Mouse (Mus musculus) cerebellum, adult 2 months (tissue): ENCODE results near the gene Olfr688. TPM values are rescaled to one million over a fixed set of nuclear protein-coding genes. Genes with fewer than 3 reads are reported as not detected.

ENCODE experiments used
- DNase-seq, 2 experiments: peaks; one replicate each; pipeline ENCODE4 v3.0.0; 2021
- H3K27ac ChIP-seq: fragments of 200-500 bp; 2 replicates; pipeline ENCODE4 v1.5.1; 2012; ENCODE audit warnings: low read length, control low read depth, inconsistent platforms; ENCODE audit not compliant: insufficient read depth
- H3K27me3 ChIP-seq: fragments of 200-500 bp; 2 replicates; pipeline ENCODE4 v1.6.1; 2012; ENCODE audit warnings: inconsistent platforms, mild to moderate bottlenecking, low read length, moderate library complexity; ENCODE audit not compliant: control insufficient read depth, insufficient read depth
- H3K4me1 ChIP-seq: fragments of 200-500 bp; 2 replicates; pipeline ENCODE4 v1.6.1; 2011; ENCODE audit warnings: low read length; ENCODE audit not compliant: control insufficient read depth, insufficient read depth
- H3K4me3 ChIP-seq: fragments of 200-500 bp; replicated peaks from 2 replicates; pipeline ENCODE3; 2011; ENCODE audit warnings: mild to moderate bottlenecking, low read depth, low read length, control low read depth; ENCODE audit not compliant: insufficient read depth
- CTCF ChIP-seq: fragments of 200-500 bp; IDR thresholded peaks from 2 replicates; pipeline ENCODE4 v1.5.1; 2011; ENCODE audit warnings: low read depth, mild to moderate bottlenecking, control low read depth, low read length, moderate library complexity, borderline replicate concordance; ENCODE audit not compliant: insufficient read depth
- POLR2A ChIP-seq: fragments of 200-500 bp; IDR thresholded peaks from 2 replicates; pipeline ENCODE4 v1.6.1; 2011; ENCODE audit warnings: low read length, control low read depth, borderline replicate concordance; ENCODE audit not compliant: insufficient read depth
- WGBS: fragments of 180-500 bp; shearing (Covaris S2); methylation state at CpG from one replicate; pipeline ENCODE4 v1.1.7; 2018; 5-methylcytosine and 5-hydroxymethylcytosine counted together
- polyA plus RNA-seq: library from polyadenylated mRNA; depleted of rRNA; stranded (reverse); fragments of >200 nt; gene quantifications from 2 replicates; pipeline ENCODE4 v1.2.3, GENCODE M21; 2012; rRNA removed

Olfr688 gene
- polyA plus RNA-seq, 1 experiment = not detected

- no peaks in the 10 kb centered on the region for H3K27me3 ChIP-seq
- H3K4me1 ChIP-seq = no peaks in the 10 kb centered on the region
- H3K4me3 ChIP-seq = no peak within 1 kb of the TSS
- no peak within 1 kb of the TSS for H3K27ac ChIP-seq
- WGBS = 74% methylated on average over 1 of the region's 1 CpGs
- TF ChIP-seq POLR2A = no peak
- no peak for TF ChIP-seq CTCF
- DNase-seq = no peak
These were observed 46.1 kb downstream of the Olfr688 start, which contains the start of gene Olfr690 for GRCm38 (mm10) chr7:105334004-105334403. Olfr690 (minus strand) TSS chr7:105334104.

Other genes with a start within 250 kb of the Olfr688 start
- not detected in 2 replicates for gene Olfr677, start 236.7 kb upstream of the Olfr688 start, polyA plus RNA-seq
- not detected in 2 replicates for gene Olfr678, start 223.6 kb upstream of the Olfr688 start, polyA plus RNA-seq
- not detected in 2 replicates for gene Olfr679, start 206.9 kb upstream of the Olfr688 start, polyA plus RNA-seq
- gene Olfr680-ps1, start 195.3 kb upstream of the Olfr688 start, polyA plus RNA-seq = not detected in 2 replicates
- not detected in 2 replicates for gene Olfr681, start 171.3 kb upstream of the Olfr688 start, polyA plus RNA-seq
- gene Olfr683, start 141.1 kb upstream of the Olfr688 start, polyA plus RNA-seq = not detected in 2 replicates
- gene Olfr684, start 124.4 kb upstream of the Olfr688 start, polyA plus RNA-seq = not detected in 2 replicates
- gene Olfr685, start 102.1 kb upstream of the Olfr688 start, polyA plus RNA-seq = not detected in 2 replicates
- not detected in 2 replicates for gene Olfr686, start 80.6 kb upstream of the Olfr688 start, polyA plus RNA-seq
- not detected in 2 replicates for gene Olfr689, start 23.1 kb downstream of the Olfr688 start, polyA plus RNA-seq
- 0.43 and 0.60 TPM in 2 replicates for gene Olfr690, start 46.0 kb downstream of the Olfr688 start, polyA plus RNA-seq
- gene Olfr691, start 54.2 kb downstream of the Olfr688 start, polyA plus RNA-seq = 0.23 and 0.43 TPM in 2 replicates
- not detected in 2 replicates for gene Olfr692, start 80.1 kb downstream of the Olfr688 start, polyA plus RNA-seq
- not detected in 2 replicates for gene Gm5901, start 86.9 kb downstream of the Olfr688 start, polyA plus RNA-seq
- 36.3 and 37.2 TPM in 2 replicates for gene Fam160a2, start 112.0 kb downstream of the Olfr688 start, polyA plus RNA-seq
- gene Cnga4, start 116.5 kb downstream of the Olfr688 start, polyA plus RNA-seq = 0.89 and 1.1 TPM in 2 replicates
- gene Cckbr, start 137.6 kb downstream of the Olfr688 start, polyA plus RNA-seq = 5.8 and 8.5 TPM in 2 replicates
- gene Cavin3, start 194.2 kb downstream of the Olfr688 start, polyA plus RNA-seq = 33.8 and 34.1 TPM in 2 replicates